Mouse (Mus musculus) MEL (cell line): ENCODE data around the gene Olfr1382. TPM values are rescaled to one million over a fixed set of nuclear protein-coding genes. Genes with fewer than 3 reads are reported as not detected.
"Not testable (repeated sequence)": the region's sequence is repeated elsewhere in the genome, so short reads cannot be mapped to it uniquely, and the experiment has no call there.

Source experiments
- DNase-seq: peaks from one replicate; pipeline ENCODE4 v3.0.0; 2011; ENCODE audit warnings: low read depth, low spot score
- H3K27ac ChIP-seq: 2 replicates; pipeline ENCODE4 v1.5.1; 2012; ENCODE audit warnings: low read depth, mild to moderate bottlenecking, control low read depth, low read length, moderate library complexity; ENCODE audit not compliant: control insufficient read depth
- H3K27me3 ChIP-seq, 2 experiments: fragments of 150-350 bp in 1 of 2; sonication (generic) in 1 of 2; 2 replicates each; pipeline ENCODE4 v1.6.1; 2012; ENCODE audit warnings: low read length in 2 of 2, mild to moderate bottlenecking in 2 of 2, improper control_type of control experiment in 1 of 2, moderate library complexity in 1 of 2; ENCODE audit not compliant: insufficient read depth in 2 of 2, control insufficient read depth in 1 of 2
- H3K36me3 ChIP-seq, 2 experiments: 2 replicates each; pipeline ENCODE4 v1.6.1; 2012 to 2014; ENCODE audit warnings: low read length in 2 of 2, improper control_type of control experiment in 1 of 2, inconsistent platforms in 1 of 2, mild to moderate bottlenecking in 1 of 2; ENCODE audit not compliant: insufficient read depth in 2 of 2, control insufficient read depth in 1 of 2
- H3K4me1 ChIP-seq, 2 experiments: fragments of 150-350 bp in 1 of 2; sonication (generic) in 1 of 2; 2 replicates each; pipeline ENCODE4 v1.6.1; 2012; ENCODE audit warnings: low read length in 2 of 2, improper control_type of control experiment in 1 of 2, mild to moderate bottlenecking in 1 of 2; ENCODE audit not compliant: insufficient read depth in 2 of 2, control insufficient read depth in 1 of 2
- H3K4me3 ChIP-seq, 2 experiments: fragments of 150-350 bp in 1 of 2; sonication (generic) in 1 of 2; 2 replicates each; pipeline ENCODE4 v1.5.1; 2012; ENCODE audit warnings: low read depth in 2 of 2, low read length in 2 of 2, mild to moderate bottlenecking in 2 of 2, moderate library complexity in 2 of 2, control low read depth in 1 of 2, improper control_type of control experiment in 1 of 2; ENCODE audit not compliant: control insufficient read depth in 1 of 2, insufficient read depth in 1 of 2
- H3K79me2 ChIP-seq: 2 replicates; pipeline ENCODE4 v1.6.1; 2012; ENCODE audit warnings: mild to moderate bottlenecking, low read length, moderate library complexity; ENCODE audit not compliant: control insufficient read depth, poor library complexity, insufficient read depth
- H3K9ac ChIP-seq: 2 replicates; pipeline ENCODE4 v1.6.1; 2012; ENCODE audit warnings: low read depth, mild to moderate bottlenecking, control low read depth, low read length, moderate library complexity; ENCODE audit not compliant: control insufficient read depth, poor library complexity, severe bottlenecking
- H3K9me3 ChIP-seq: fragments of 150-350 bp; sonication (generic); replicated peaks from 2 replicates; pipeline ENCODE4 v1.6.1; 2012; ENCODE audit warnings: mild to moderate bottlenecking, low read length, improper control_type of control experiment, moderate library complexity; ENCODE audit not compliant: insufficient read depth
- CTCF ChIP-seq, 3 experiments: IDR thresholded peaks in 2 of 3; conservative IDR thresholded peaks in 1 of 3; 2 replicates each; pipeline ENCODE4 v1.5.1; 2011 to 2012; ENCODE audit warnings: low read length in 3 of 3, low read depth in 2 of 3, mild to moderate bottlenecking in 2 of 3, improper control_type of control experiment in 1 of 3, inconsistent platforms in 1 of 3, mixed read lengths in 1 of 3, moderate library complexity in 1 of 3; ENCODE audit not compliant: control insufficient read depth in 1 of 3, insufficient read depth in 1 of 3, poor library complexity in 1 of 3, severe bottlenecking in 1 of 3
- EP300 ChIP-seq, 2 experiments: IDR thresholded peaks; 2 replicates each; pipeline ENCODE4 v1.6.1; 2011; ENCODE audit warnings: improper control_type of control experiment in 2 of 2, low read length in 2 of 2, low read depth in 1 of 2, mild to moderate bottlenecking in 1 of 2
- RAD21 ChIP-seq: IDR thresholded peaks from 2 replicates; pipeline ENCODE4 v1.6.1; 2011; ENCODE audit warnings: mild to moderate bottlenecking, low read depth, low read length, improper control_type of control experiment
- SMC3 ChIP-seq: IDR thresholded peaks from 2 replicates; pipeline ENCODE4 v1.6.1; 2011; ENCODE audit warnings: low read depth, low read length, improper control_type of control experiment
- ZNF384 ChIP-seq: IDR thresholded peaks from 2 replicates; pipeline ENCODE4 v1.6.1; 2012; ENCODE audit warnings: low read depth, mild to moderate bottlenecking, inconsistent platforms, low read length, improper control_type of control experiment
- polyA plus RNA-seq, 2 experiments: library from polyadenylated mRNA; stranded (reverse) in 1 of 2; unstranded in 1 of 2; fragments of >175 nt in 1 of 2; fragments of >200 nt in 1 of 2; gene quantifications; 2 replicates each; pipeline versions ENCODE4 v1.2.1 to v1.2.4; 2012; ENCODE audit warnings: low replicate concordance in 2 of 2, low read depth in 1 of 2; ENCODE audit not compliant: insufficient read length in 2 of 2, insufficient read depth in 1 of 2, missing spikeins in 1 of 2
- total RNA-seq: library from RNA; depleted of rRNA; stranded (reverse); fragments of 300-350 nt; gene quantifications from 2 replicates; pipeline ENCODE4 v1.2.3, GENCODE M21; 2012; rRNA removed

Gene Olfr1382
- total and polyA plus RNA-seq, 3 experiments, result 0.03 TPM; not detected in 2

- not testable (repeated sequence) for H3K4me3 ChIP-seq, H3K4me1 ChIP-seq
- DNase-seq, result peak; percentile 9
- TF ChIP-seq CTCF (IDR thresholded peaks at IDR 0.05 in 2 of 3, conservative IDR thresholded peaks at IDR 0.05 in 1 of 3; ENCODE audit: control insufficient read depth in 1 of 3, insufficient read depth in 1 of 3, low read depth in 2 of 3, low read length in 3 of 3, poor library complexity in 1 of 3, severe bottlenecking in 1 of 3) (peak in 2 of 3 experiments; percentile 28 to 32; a peak in 3 of 6 replicates), RAD21 (peak; percentile 26)
- TF ChIP-seq, all 39 proteins: peak for 2; not testable (repeated sequence) for 37
- H3K79me2 ChIP-seq, H3K27me3 ChIP-seq, H3K9ac ChIP-seq, H3K9me3 ChIP-seq, H3K27ac ChIP-seq, H3K36me3 ChIP-seq: not testable (repeated sequence)
These were observed 26.0 kb downstream of the Olfr1382 start for GRCm38 (mm10) chr11:49554033-49554432.

GRCm38 (mm10) chr11:49556578-49556977 is 28.5 kb downstream of the Olfr1382 start, which contains the start of gene Olfr1380:
Olfr1380 (plus strand) TSS chr11:49556878.
- H3K27ac ChIP-seq, DNase-seq, H3K4me3 ChIP-seq, H3K9ac ChIP-seq, H3K9me3 ChIP-seq, H3K36me3 ChIP-seq, H3K79me2 ChIP-seq, H3K4me1 ChIP-seq, H3K27me3 ChIP-seq: not testable (repeated sequence)

- H3K9ac ChIP-seq, H3K27ac ChIP-seq: not testable (repeated sequence)
- TF ChIP-seq CTCF (IDR thresholded peaks at IDR 0.05 in 2 of 3, conservative IDR thresholded peaks at IDR 0.05 in 1 of 3; ENCODE audit: control insufficient read depth in 1 of 3, insufficient read depth in 1 of 3, low read depth in 2 of 3, low read length in 3 of 3, poor library complexity in 1 of 3, severe bottlenecking in 1 of 3) (peak in 2 of 3 experiments; percentile 23 to 61; a peak in 3 of 6 replicates), RAD21 (peak; percentile 15), SMC3 (peak; percentile 46), ZNF384 (peak; percentile 97)
- TF ChIP-seq, all 39 proteins: peak for 4; not testable (repeated sequence) for 35
- peak; percentile 57 for DNase-seq
- not testable (repeated sequence) for H3K9me3 ChIP-seq, H3K27me3 ChIP-seq, H3K79me2 ChIP-seq, H3K36me3 ChIP-seq, H3K4me3 ChIP-seq, H3K4me1 ChIP-seq
These were observed 47.0 kb downstream of the Olfr1382 start for GRCm38 (mm10) chr11:49575054-49575453.

GRCm38 (mm10) chr11:49580452-49580851 is 52.4 kb downstream of the Olfr1382 start:
- not testable (repeated sequence) for H3K27ac ChIP-seq, H3K9ac ChIP-seq, H3K4me3 ChIP-seq, H3K79me2 ChIP-seq, H3K27me3 ChIP-seq, H3K9me3 ChIP-seq, H3K4me1 ChIP-seq, H3K36me3 ChIP-seq
- DNase-seq, result peak; percentile 15
- TF ChIP-seq EP300 (IDR thresholded peaks at IDR 0.05; ENCODE audit: low read depth in 1 of 2, low read length in 2 of 2), result peak in 1 of 2 experiments; percentile 43; a peak in 1 of 4 replicates

Other genes with a start within 250 kb of the Olfr1382 start
- gene Olfr1393, start 249.9 kb upstream of the Olfr1382 start, total RNA-seq, result not detected in 2 replicates
- gene Olfr1393, start 249.9 kb upstream of the Olfr1382 start, polyA plus RNA-seq, result not detected
- gene Olfr1392, start 243.0 kb upstream of the Olfr1382 start, total RNA-seq, result not detected in 2 replicates
- not detected for gene Olfr1392, start 243.0 kb upstream of the Olfr1382 start, polyA plus RNA-seq
- gene Olfr10, start 223.5 kb upstream of the Olfr1382 start, total RNA-seq, result not detected in 2 replicates
- not detected for gene Olfr10, start 223.5 kb upstream of the Olfr1382 start, polyA plus RNA-seq
- not detected in 2 replicates for gene Olfr1391, start 205.5 kb upstream of the Olfr1382 start, total RNA-seq
- gene Olfr1391, start 205.5 kb upstream of the Olfr1382 start, polyA plus RNA-seq, result not detected
- not detected in 2 replicates for gene Olfr1390, start 193.1 kb upstream of the Olfr1382 start, total RNA-seq
- not detected for gene Olfr1390, start 193.1 kb upstream of the Olfr1382 start, polyA plus RNA-seq
- not detected in 2 replicates for gene Olfr1389, start 105.2 kb upstream of the Olfr1382 start, total RNA-seq
- gene Olfr1389, start 105.2 kb upstream of the Olfr1382 start, polyA plus RNA-seq, result not detected
- 0.10 and 0.15 TPM in 2 replicates for gene Olfr1388, start 91.6 kb upstream of the Olfr1382 start, total RNA-seq
- 100 to 1,000 TPM in 1 of 2 experiments, not detected in 1; 974 TPM for gene Olfr1388, start 91.6 kb upstream of the Olfr1382 start, polyA plus RNA-seq
- gene Olfr1387, start 72.9 kb upstream of the Olfr1382 start, total RNA-seq, result not detected in 2 replicates
- not detected for gene Olfr1387, start 72.9 kb upstream of the Olfr1382 start, polyA plus RNA-seq
- gene Olfr1386, start 63.2 kb upstream of the Olfr1382 start, total RNA-seq, result not detected in 2 replicates
- gene Olfr1386, start 63.2 kb upstream of the Olfr1382 start, polyA plus RNA-seq, result not detected
- not detected in 2 replicates for gene Olfr1385, start 39.2 kb upstream of the Olfr1382 start, total RNA-seq
- not detected for gene Olfr1385, start 39.2 kb upstream of the Olfr1382 start, polyA plus RNA-seq
- not detected in 2 replicates for gene Olfr1384, start 21.5 kb upstream of the Olfr1382 start, total RNA-seq
- gene Olfr1384, start 21.5 kb upstream of the Olfr1382 start, polyA plus RNA-seq, result not detected
- gene Olfr1383, start 8.6 kb upstream of the Olfr1382 start, total RNA-seq, result not detected in 2 replicates
- not detected for gene Olfr1383, start 8.6 kb upstream of the Olfr1382 start, polyA plus RNA-seq
- not detected in 2 replicates for gene Olfr1381, start 15.2 kb downstream of the Olfr1382 start, total RNA-seq
- not detected for gene Olfr1381, start 15.2 kb downstream of the Olfr1382 start, polyA plus RNA-seq
- gene Olfr1380, start 28.6 kb downstream of the Olfr1382 start, total RNA-seq, result not detected in 2 replicates
- gene Olfr1380, start 28.6 kb downstream of the Olfr1382 start, polyA plus RNA-seq, result not detected
- 0.07 and 0.08 TPM in 2 replicates for gene Flt4, start 81.0 kb downstream of the Olfr1382 start, total RNA-seq
- gene Flt4, start 81.0 kb downstream of the Olfr1382 start, polyA plus RNA-seq, result under 1 TPM in 1 of 2 experiments, not detected in 1; 0.13 TPM
- gene Scgb3a1, start 135.4 kb downstream of the Olfr1382 start, total RNA-seq, result not detected in 2 replicates
- gene Scgb3a1, start 135.4 kb downstream of the Olfr1382 start, polyA plus RNA-seq, result not detected
- gene Cnot6, start 184.5 kb downstream of the Olfr1382 start, total RNA-seq, result 38.9 and 45.5 TPM in 2 replicates
- 10 to 100 TPM; 49.3 to 58.3 TPM for gene Cnot6, start 184.5 kb downstream of the Olfr1382 start, polyA plus RNA-seq